Mouse (Mus musculus) hindbrain, embryonic 14.5 days (tissue): ENCODE measurements at regions not wholly inside any gene's neighbourhood (a gene's known extent, or its start where the extent isn't known, plus 50 kb on each side); places are given as distances from the start of the nearest gene placed in this dataset.

Source experiments
- ATAC-seq: fragments of 200-750 bp; cut with Nextera tagmentation; 2 replicates; pipeline ENCODE4 v1.8.0; 2017; ENCODE audit warnings: moderate number of reproducible peaks, mild to moderate bottlenecking, moderate TSS enrichment, moderate library complexity; ENCODE audit not compliant: low FRiP score
- DNase-seq: peaks from one replicate; pipeline ENCODE4 v3.0.0-alpha.2; 2015; ENCODE audit warnings: low spot score
- H3K27ac ChIP-seq: fragments of 300-500 bp; sonication (generic); 2 replicates; pipeline ENCODE4 v1.5.1; 2014; ENCODE audit warnings: mild to moderate bottlenecking, moderate library complexity
- H3K27me3 ChIP-seq: fragments of 300-500 bp; sonication (generic); 2 replicates; pipeline ENCODE4 v1.6.1; 2014; ENCODE audit warnings: mild to moderate bottlenecking, low read length, mixed read lengths; ENCODE audit not compliant: control insufficient read depth, insufficient read depth
- H3K36me3 ChIP-seq: fragments of 300-500 bp; sonication (generic); replicated peaks from 2 replicates; pipeline ENCODE4 v1.6.1; 2014; ENCODE audit not compliant: control insufficient read depth, insufficient read depth
- H3K4me1 ChIP-seq: fragments of 300-500 bp; sonication (generic); replicated peaks from 2 replicates; pipeline ENCODE4 v1.6.1; 2014; ENCODE audit warnings: antibody characterized with exemption, low read length, mixed read lengths; ENCODE audit not compliant: control insufficient read depth, insufficient read depth
- H3K4me2 ChIP-seq: fragments of 300-500 bp; sonication (generic); replicated peaks from 2 replicates; pipeline ENCODE4 v1.6.1; 2014; ENCODE audit warnings: mild to moderate bottlenecking, moderate library complexity
- H3K4me3 ChIP-seq: fragments of 300-500 bp; sonication (generic); replicated peaks from 2 replicates; pipeline ENCODE4 v1.5.1; 2014; ENCODE audit warnings: mild to moderate bottlenecking, low read length
- H3K9ac ChIP-seq: fragments of 300-500 bp; sonication (generic); 2 replicates; pipeline ENCODE4 v1.6.1; 2014
- H3K9me3 ChIP-seq: fragments of 300-500 bp; sonication (generic); 2 replicates; pipeline ENCODE4 v1.6.1; 2016; ENCODE audit warnings: low read length; ENCODE audit not compliant: control insufficient read depth
- WGBS: fragments of 180-500 bp; shearing (Covaris S2); extraction: QIAGEN DNeasy Blood & Tissue Kit; methylation state at CpG from one replicate; pipeline ENCODE4 v1.1.7; 2014; 5-methylcytosine and 5-hydroxymethylcytosine counted together

DNA sequence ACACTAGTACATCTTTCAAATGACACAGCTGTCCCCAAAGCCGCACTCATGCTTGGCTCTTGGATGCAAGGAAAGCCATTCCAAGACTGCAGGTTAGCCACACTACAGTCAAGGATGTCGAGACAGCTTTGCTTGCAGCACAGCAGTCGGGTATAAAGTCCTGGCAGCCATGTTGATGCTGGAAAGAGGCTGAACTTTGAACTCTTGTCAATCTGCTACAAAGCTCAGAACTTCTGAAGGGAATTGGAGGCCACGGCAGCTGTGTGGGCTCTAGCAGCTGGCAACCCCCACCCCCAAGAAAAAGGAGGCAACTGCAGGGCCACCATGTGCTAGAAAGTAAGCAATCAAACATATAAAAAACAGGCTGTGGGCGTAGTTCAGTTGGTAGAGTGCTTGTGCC lies 90.0 kb upstream of the Zcchc2 start:
- no peak overlapping the region for H3K4me2 ChIP-seq
- DNase-seq (no peak), ATAC-seq (no peak)
- H3K27me3 ChIP-seq, result no peaks in the 10 kb centered on the region
- H3K36me3 ChIP-seq, result no peaks in the 10 kb centered on the region
- no peaks in the 10 kb centered on the region for H3K9me3 ChIP-seq
- no peaks in the 10 kb centered on the region for H3K4me1 ChIP-seq
- H3K9ac ChIP-seq, result no peak overlapping the region
- H3K27ac ChIP-seq, result no peak overlapping the region
- H3K4me3 ChIP-seq, result no peak overlapping the region
- WGBS, result 79% methylated on average over 5 of the region's 5 CpGs

DNA sequence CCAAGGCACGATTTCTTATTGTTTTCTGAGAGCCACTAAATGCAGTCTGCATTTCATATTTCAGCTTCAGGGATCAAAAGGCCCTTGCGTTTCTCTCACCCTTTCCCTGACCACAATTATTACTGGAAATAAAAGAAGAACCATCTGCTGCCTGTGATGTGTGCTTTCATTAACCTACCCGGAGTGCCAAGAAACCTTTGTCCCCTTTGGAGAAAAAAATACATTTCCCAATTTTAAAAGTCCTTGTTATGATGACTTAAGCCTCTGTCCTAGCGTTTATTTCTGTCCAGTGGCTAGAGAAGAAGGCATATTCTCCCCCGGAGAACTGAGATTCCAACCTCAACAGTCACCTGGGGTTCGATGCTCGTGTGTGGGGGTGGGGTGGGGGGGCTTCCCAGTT lies 89.3 kb upstream of the Zcchc2 start:
- 0 out of 2 replicates have a peak, but pooled peaks cover 4% of the 10 kb centered on the region for H3K4me1 ChIP-seq
- H3K4me3 ChIP-seq, result no peak overlapping the region
- no peak overlapping the region for H3K27ac ChIP-seq
- no peaks in the 10 kb centered on the region for H3K9me3 ChIP-seq
- DNase-seq, result no peak
- no peaks in the 10 kb centered on the region for H3K36me3 ChIP-seq
- H3K27me3 ChIP-seq, result no peaks in the 10 kb centered on the region
- no peak overlapping the region for H3K4me2 ChIP-seq
- 80% methylated on average over 7 of the region's 7 CpGs for WGBS
- no peak for ATAC-seq
- no peak overlapping the region for H3K9ac ChIP-seq

DNA sequence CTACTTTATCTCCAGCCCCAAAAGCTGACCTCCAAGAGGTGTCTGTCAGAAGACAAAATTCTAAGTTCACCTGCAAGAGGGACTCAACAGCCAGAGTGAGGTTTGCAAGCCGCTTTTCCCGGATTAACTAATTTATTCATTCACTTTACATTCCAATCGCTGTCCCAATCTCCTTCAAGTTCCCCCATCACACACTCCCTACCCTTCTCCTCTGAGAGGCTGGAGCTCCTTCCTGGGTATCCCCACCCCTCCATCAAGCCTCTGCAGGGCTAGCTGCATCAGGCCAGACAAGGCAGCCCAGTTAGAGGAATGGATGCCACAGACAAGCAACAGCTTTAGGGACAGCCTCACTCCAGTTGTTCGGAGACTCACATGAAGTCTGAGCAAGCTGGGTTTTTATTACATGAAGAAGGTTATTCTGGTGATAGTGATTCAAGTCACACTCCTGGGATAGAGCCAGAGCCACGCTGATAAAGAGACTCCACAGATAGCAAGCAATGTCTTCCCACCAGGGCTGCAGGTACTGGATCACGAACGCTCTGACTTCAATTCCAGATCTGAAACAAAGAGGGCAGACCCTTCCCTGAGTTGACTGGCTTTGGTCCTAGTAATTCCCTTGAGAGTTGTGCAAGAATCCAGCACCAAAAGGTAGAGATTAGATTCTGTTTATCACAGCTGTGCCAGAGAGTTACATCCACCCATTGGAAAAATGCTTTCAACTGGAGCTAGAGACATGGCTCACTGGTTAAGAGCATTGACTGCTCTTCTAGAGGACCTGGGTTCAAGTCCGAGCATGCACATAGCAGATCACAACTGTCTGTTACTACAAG lies 86.7 kb upstream of the Zcchc2 start:
- WGBS, result 68% methylated on average over 8 of the region's 8 CpGs
- Histone ChIP-seq H3K9me3 (no peaks in the 10 kb centered on the region), H3K4me2 (no peak overlapping the region), H3K4me1 (peaks cover 14% of the 10 kb centered on the region; the same call in 1 of the 2 replicates), H3K27me3 (no peaks in the 10 kb centered on the region), H3K27ac (no peak overlapping the region), H3K36me3 (no peaks in the 10 kb centered on the region), H3K9ac (no peak overlapping the region), H3K4me3 (no peak overlapping the region)
- ATAC-seq (no peak), DNase-seq (no peak)

DNA sequence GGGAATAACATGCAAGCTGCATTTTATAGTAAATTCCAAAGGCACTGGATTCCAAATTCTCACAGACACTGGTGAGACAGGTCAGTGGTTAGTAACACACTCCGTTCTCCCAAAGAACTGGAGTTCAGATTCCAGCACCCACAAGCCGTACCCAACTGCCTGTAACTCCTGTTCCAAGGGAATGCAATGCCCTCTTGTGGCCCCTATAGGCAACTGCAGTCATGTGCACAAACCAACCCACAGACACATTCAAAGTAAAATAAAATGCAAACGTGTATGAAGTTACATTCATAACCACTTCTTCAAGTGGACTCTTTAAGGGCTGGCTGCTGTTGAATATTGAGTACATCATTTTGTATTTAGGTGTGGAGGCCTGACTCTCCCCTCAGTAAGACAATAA lies 85.5 kb upstream of the Zcchc2 start:
- Histone ChIP-seq H3K9me3 (no peaks in the 10 kb centered on the region), H3K27ac (no peak overlapping the region), H3K4me1 (peaks cover 16% of the 10 kb centered on the region; the same call in 1 of the 2 replicates), H3K36me3 (no peaks in the 10 kb centered on the region), H3K27me3 (no peaks in the 10 kb centered on the region), H3K9ac (no peak overlapping the region), H3K4me2 (no peak overlapping the region), H3K4me3 (no peak overlapping the region)
- ATAC-seq (no peak), DNase-seq (no peak)
- 91% methylated on average over 3 of the region's 3 CpGs for WGBS

DNA sequence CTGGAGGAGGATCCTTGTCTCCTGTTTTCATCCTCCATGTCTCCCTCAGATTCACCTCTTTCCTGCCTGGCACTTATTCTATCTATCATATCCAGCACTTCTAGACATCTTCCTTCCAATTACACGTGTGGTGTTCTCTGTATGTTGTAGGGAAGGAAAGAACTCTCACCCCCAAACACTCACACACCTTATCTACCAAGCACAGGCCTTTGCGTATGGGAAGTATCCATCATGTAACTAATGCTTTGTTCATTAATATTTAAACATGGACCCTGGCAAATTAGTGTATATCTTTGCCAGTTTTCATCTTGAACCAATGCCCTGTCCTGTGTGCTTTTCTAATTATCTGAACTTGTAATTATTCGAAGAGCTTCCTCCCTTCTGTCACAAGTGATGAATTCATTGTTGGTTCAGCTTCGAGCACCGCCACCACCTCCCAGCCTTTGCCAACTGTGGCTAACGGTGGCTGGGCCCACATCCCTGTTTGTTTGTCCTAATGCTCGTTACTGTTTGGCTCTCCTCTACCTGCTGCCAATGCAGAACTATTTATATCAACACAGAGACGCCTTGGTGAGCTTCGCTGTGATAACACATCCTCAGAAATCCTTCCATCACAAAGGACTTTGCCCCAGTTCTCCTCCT lies 84.3 kb upstream of the Zcchc2 start:
- 58% methylated on average over 9 of the region's 9 CpGs for WGBS
- no peaks in the 10 kb centered on the region for H3K36me3 ChIP-seq
- H3K4me3 ChIP-seq, result no peak overlapping the region
- no peak overlapping the region for H3K9ac ChIP-seq
- DNase-seq (no peak), ATAC-seq (no peak)
- H3K4me1 ChIP-seq, result peaks cover 16% of the 10 kb centered on the region; the same call in 1 of the 2 replicates
- no peak overlapping the region for H3K27ac ChIP-seq
- H3K9me3 ChIP-seq, result no peaks in the 10 kb centered on the region
- no peak overlapping the region for H3K4me2 ChIP-seq
- H3K27me3 ChIP-seq, result no peaks in the 10 kb centered on the region

DNA sequence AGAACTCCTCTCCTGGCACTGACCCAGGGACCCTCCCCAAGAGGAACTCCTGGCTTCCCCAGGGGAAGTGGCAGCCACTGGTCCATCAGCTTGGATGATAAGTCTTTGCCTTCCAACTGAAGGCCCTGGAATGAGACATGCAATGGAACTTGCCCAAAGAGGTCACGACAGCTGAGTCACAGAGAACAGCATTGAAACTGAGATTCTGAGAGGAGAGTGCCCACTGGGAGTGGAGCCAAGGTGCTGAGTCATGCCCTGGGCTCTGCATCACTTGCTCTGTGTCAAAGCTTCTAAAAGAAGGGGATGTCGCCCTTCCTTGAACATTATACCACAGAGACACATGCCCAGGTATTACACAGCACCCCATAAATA lies 83.8 kb upstream of the Zcchc2 start:
- H3K4me2 ChIP-seq, result no peak overlapping the region
- H3K27ac ChIP-seq, result no peak overlapping the region
- H3K4me1 ChIP-seq, result peaks cover 16% of the 10 kb centered on the region; the same call in 1 of the 2 replicates
- ATAC-seq, result no peak
- H3K9me3 ChIP-seq, result no peaks in the 10 kb centered on the region
- no peaks in the 10 kb centered on the region for H3K36me3 ChIP-seq
- WGBS, result 74% methylated on average over 2 of the region's 2 CpGs
- H3K4me3 ChIP-seq, result no peak overlapping the region
- H3K9ac ChIP-seq, result no peak overlapping the region
- no peaks in the 10 kb centered on the region for H3K27me3 ChIP-seq
- no peak for DNase-seq

DNA sequence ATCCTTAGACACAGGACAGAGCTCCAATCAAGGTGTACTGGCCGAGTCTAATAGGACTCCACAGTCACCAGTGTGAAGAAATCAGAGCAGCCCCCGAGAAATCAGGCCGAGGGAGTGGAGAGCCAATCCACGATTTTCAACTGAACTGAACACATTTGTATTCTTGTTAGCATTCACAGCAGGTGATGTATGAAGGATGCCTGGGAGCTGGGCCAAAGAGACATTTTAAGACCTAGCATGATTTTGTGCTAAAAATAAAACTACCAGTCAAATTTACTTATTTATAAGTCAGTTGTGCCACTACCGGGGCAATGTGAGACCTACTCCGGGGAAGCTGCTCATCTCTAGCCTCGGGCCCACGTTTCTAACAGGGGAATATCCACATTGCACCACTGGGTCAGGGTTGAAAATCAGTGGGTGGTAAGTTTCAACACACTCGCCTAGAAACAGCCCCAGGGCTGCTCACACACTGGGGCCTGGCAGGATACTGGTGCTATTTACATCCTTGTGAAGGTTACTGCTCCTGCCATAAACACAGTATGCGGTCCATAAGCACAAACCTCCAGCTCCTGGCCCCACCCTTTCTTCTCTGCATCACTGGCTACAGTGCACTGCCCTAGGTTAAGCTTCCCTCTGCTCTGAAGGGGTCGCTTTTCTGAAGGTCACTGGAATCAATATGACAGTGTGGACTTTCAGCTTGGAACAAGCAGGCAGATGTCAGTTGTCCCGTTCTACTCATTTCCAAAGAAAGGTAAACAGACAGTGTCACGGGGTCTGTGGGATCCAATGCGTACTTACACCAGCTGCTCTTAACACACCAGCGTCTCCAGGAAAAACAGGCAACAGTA lies 82.0 kb upstream of the Zcchc2 start:
- no peak for DNase-seq

DNA sequence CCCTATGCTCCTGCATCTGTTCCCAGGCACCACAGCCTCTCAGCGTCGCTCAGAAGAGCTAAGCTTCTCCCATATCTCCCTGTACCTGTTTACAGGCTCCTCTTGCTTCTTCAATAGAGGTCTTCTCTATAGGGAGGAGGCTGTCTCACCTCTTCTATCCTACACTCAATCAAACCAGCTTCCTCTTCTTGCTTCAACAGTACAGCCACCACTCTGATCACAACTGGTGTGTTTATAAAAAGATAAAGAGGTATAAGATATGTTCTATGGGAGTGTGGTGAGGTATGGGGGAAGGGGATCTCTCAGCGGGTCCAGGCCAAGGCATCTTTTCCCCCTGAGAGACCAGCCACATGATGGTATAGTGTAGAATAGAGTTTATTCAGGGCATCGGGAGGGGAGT lies 81.1 kb upstream of the Zcchc2 start:
- ATAC-seq (no peak), DNase-seq (no peak)
- peaks cover 16% of the 10 kb centered on the region; the same call in 1 of the 2 replicates for H3K4me1 ChIP-seq
- no peaks in the 10 kb centered on the region for H3K36me3 ChIP-seq
- no peak overlapping the region for H3K4me2 ChIP-seq
- H3K9me3 ChIP-seq, result no peaks in the 10 kb centered on the region
- no peak overlapping the region for H3K4me3 ChIP-seq
- H3K9ac ChIP-seq, result no peak overlapping the region
- no peaks in the 10 kb centered on the region for H3K27me3 ChIP-seq
- 82% methylated on average over 4 of the region's 4 CpGs for WGBS
- H3K27ac ChIP-seq, result no peak overlapping the region

More for the DNA sequence above, 82.0 kb upstream of the Zcchc2 start:
- H3K27me3 ChIP-seq, result no peaks in the 10 kb centered on the region
- no peak overlapping the region for H3K27ac ChIP-seq
- H3K36me3 ChIP-seq, result no peaks in the 10 kb centered on the region
- no peaks in the 10 kb centered on the region for H3K9me3 ChIP-seq
- H3K9ac ChIP-seq, result no peak overlapping the region
- H3K4me2 ChIP-seq, result no peak overlapping the region
- peaks cover 16% of the 10 kb centered on the region; the same call in 1 of the 2 replicates for H3K4me1 ChIP-seq
- H3K4me3 ChIP-seq, result no peak overlapping the region
- WGBS, result 38% methylated on average over 15 of the region's 15 CpGs
- peak; percentile 56; the same call in 1 of the 2 replicates for ATAC-seq

DNA sequence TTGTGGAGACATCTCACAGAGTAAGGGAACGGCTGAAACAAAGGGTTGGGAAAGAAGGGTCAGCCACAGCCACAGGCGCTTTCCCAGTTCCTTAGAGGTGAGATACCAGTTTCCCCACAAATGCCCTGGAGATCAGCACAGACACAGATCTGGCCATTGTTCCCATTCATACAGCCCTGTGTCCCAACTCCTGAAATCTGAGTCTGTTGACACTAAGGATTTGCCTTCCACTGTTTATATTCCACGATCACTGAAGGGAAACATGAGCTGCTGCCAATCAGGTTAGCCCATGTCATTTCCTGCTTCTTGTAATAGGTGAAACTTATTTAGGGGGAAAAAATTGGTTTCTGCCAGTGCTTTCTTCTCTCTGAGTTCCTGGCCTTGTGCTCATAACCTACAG lies 78.5 kb upstream of the Zcchc2 start:
- H3K36me3 ChIP-seq, result no peaks in the 10 kb centered on the region
- no peak overlapping the region for H3K9ac ChIP-seq
- no peak for ATAC-seq
- H3K27ac ChIP-seq, result no peak overlapping the region
- WGBS, result 46% methylated on average over 3 of the region's 3 CpGs
- H3K4me2 ChIP-seq, result no peak overlapping the region
- no peaks in the 10 kb centered on the region for H3K27me3 ChIP-seq
- no peak for DNase-seq
- no peak overlapping the region for H3K4me3 ChIP-seq
- peaks cover 8% of the 10 kb centered on the region; the same call in 1 of the 2 replicates for H3K4me1 ChIP-seq
- H3K9me3 ChIP-seq, result no peaks in the 10 kb centered on the region
